Mouse (Mus musculus) hindbrain, embryonic 13.5 days (tissue): Measurements from ENCODE around the gene Efr3b. TPM values are rescaled to one million over a fixed set of nuclear protein-coding genes. Genes with fewer than 3 reads are reported as not detected.

Experiments
- ATAC-seq: fragments of 200-750 bp; cut with Nextera tagmentation; 2 replicates; pipeline ENCODE4 v1.8.0; 2017; ENCODE audit warnings: moderate TSS enrichment; ENCODE audit not compliant: low FRiP score
- H3K27ac ChIP-seq: fragments of 300-500 bp; sonication (generic); 2 replicates; pipeline ENCODE4 v1.5.1; 2015; ENCODE audit warnings: inconsistent platforms, mild to moderate bottlenecking, moderate library complexity
- H3K27me3 ChIP-seq: fragments of 300-500 bp; sonication (generic); 2 replicates; pipeline ENCODE4 v1.6.1; 2015; ENCODE audit warnings: mild to moderate bottlenecking, inconsistent platforms
- H3K36me3 ChIP-seq: fragments of 300-500 bp; sonication (generic); 2 replicates; pipeline ENCODE4 v1.6.1; 2015; ENCODE audit warnings: mild to moderate bottlenecking, inconsistent platforms
- H3K4me1 ChIP-seq: fragments of 300-500 bp; sonication (generic); replicated peaks from 2 replicates; pipeline ENCODE4 v1.6.1; 2015; ENCODE audit warnings: inconsistent platforms
- H3K4me2 ChIP-seq: fragments of 300-500 bp; sonication (generic); 2 replicates; pipeline ENCODE4 v1.6.1; 2015; ENCODE audit warnings: inconsistent platforms, mild to moderate bottlenecking, moderate library complexity
- H3K4me3 ChIP-seq: fragments of 300-500 bp; sonication (generic); 2 replicates; pipeline ENCODE4 v1.5.1; 2015; ENCODE audit warnings: mild to moderate bottlenecking, inconsistent platforms
- H3K9ac ChIP-seq: fragments of 300-500 bp; sonication (generic); 2 replicates; pipeline ENCODE4 v1.6.1; 2015; ENCODE audit warnings: mild to moderate bottlenecking, inconsistent platforms
- H3K9me3 ChIP-seq: fragments of 300-500 bp; sonication (generic); 2 replicates; pipeline ENCODE4 v1.6.1; 2016; ENCODE audit warnings: inconsistent platforms
- WGBS: fragments of 180-500 bp; shearing (Covaris S2); methylation state at CpG from one replicate; pipeline ENCODE4 v1.1.7; 2015; 5-methylcytosine and 5-hydroxymethylcytosine counted together
- polyA plus RNA-seq: library from polyadenylated mRNA; unstranded; fragments of >200 nt; fragmentation: Nextera tagmentation; extraction: Ambion mirVana; gene quantifications from 2 replicates; pipeline ENCODE4 v1.2.1, GENCODE M21; 2015

The Efr3b gene
- polyA plus RNA-seq, 1 experiment from 2014 or later: 36.2 TPM

GRCm38 (mm10) chr12:4028516-4028915 is 10.2 kb downstream of the Efr3b start:
- H3K27ac ChIP-seq: no peak overlapping the region
- no peak overlapping the region for H3K4me2 ChIP-seq
- H3K27me3 ChIP-seq: no peaks in the 10 kb centered on the region
- 90% methylated on average over 11 of the region's 11 CpGs for WGBS
- H3K4me3 ChIP-seq: no peak overlapping the region
- peaks cover 13% of the 10 kb centered on the region for H3K4me1 ChIP-seq
- no peaks in the 10 kb centered on the region for H3K36me3 ChIP-seq
- no peak overlapping the region for H3K9ac ChIP-seq
- no peak for ATAC-seq
- no peaks in the 10 kb centered on the region for H3K9me3 ChIP-seq

- 78% methylated on average over 5 of the region's 5 CpGs for WGBS
Measured at GRCm38 (mm10) chr12:4024356-4024755, 14.4 kb downstream of the Efr3b start.

DNA sequence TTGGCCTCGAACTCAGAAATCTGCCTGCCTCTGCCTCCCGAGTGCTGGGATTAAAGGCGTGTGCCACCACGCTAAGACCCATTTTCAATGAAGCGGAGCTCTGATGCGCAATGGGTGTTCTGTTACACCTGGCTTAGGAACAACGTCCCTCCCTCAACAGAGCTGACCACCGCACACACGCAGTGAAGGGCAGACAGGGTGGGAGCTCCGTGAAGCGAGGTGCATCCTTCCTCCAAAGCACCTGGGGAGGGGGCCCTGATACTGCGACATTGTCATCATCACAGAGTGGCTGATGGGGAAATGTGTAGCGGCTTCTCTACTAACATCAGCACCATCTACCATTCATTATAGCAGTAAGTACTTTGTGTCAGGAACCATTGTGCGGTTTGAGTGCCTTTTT is 15.2 kb downstream of the Efr3b start:
- H3K4me1 ChIP-seq: peaks cover 19% of the 10 kb centered on the region
- no peaks in the 10 kb centered on the region for H3K27me3 ChIP-seq
- no peak overlapping the region for H3K9ac ChIP-seq
- no peak; the same call in 1 of the 2 replicates for ATAC-seq
- 94% methylated on average over 14 of the region's 14 CpGs for WGBS
- H3K27ac ChIP-seq: no peak overlapping the region
- no peak overlapping the region for H3K4me3 ChIP-seq
- H3K36me3 ChIP-seq: no peaks in the 10 kb centered on the region
- no peaks in the 10 kb centered on the region for H3K9me3 ChIP-seq
- H3K4me2 ChIP-seq: no peak overlapping the region

More at GRCm38 (mm10) chr12:4024356-4024755, 14.4 kb downstream of the Efr3b start:
- no peak overlapping the region for H3K4me2 ChIP-seq
- no peaks in the 10 kb centered on the region for H3K36me3 ChIP-seq
- H3K4me1 ChIP-seq: peaks cover 19% of the 10 kb centered on the region
- no peak overlapping the region for H3K27ac ChIP-seq
- no peak overlapping the region for H3K9ac ChIP-seq
- H3K27me3 ChIP-seq: no peaks in the 10 kb centered on the region
- ATAC-seq: no peak
- H3K9me3 ChIP-seq: no peaks in the 10 kb centered on the region
- no peak overlapping the region for H3K4me3 ChIP-seq

DNA sequence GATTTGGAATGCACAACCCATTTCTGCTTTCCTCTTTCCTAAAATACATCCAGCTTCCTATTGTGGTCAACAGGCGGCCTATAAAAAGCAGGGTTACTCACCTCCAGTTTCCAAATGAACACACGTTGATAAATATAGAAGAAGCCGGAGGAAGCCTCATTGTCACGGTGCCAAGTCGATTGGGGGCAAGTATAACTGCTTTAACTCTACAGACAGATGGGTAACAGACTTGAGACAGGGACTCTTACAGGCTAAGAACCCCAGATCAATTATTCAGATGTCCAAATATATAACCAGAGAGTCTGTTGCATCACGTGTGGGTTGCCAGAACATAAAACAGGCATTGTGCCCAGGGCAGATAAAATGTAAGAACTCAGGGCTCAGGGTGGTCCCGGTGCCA is 15.9 kb downstream of the Efr3b start:
- WGBS: 85% methylated on average over 7 of the region's 7 CpGs
- Histone ChIP-seq H3K9me3 (no peaks in the 10 kb centered on the region), H3K9ac (no peak overlapping the region), H3K4me1 (peaks cover 19% of the 10 kb centered on the region), H3K36me3 (no peaks in the 10 kb centered on the region), H3K4me3 (no peak overlapping the region), H3K4me2 (no peak overlapping the region), H3K27me3 (no peaks in the 10 kb centered on the region), H3K27ac (no peak overlapping the region)
- no peak for ATAC-seq

DNA sequence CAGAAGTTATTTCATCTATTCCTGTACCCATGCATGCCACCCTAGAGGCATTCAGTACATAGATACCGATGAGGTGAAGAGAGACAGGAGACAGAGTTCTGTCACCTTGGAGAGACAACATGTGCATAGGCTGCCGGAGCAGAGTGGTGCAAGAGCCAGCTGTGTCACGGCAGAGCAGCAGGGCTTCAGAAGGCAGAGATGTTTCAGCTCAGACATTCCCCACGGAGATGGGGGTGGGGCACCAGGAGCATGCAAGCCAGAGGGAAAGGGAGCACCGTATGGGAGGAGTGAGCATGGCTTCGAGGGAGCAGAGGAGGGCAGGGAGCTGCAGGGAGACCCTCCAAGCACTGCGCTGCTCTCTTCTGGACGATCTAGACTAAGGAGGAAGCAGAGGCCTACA is 18.2 kb downstream of the Efr3b start:
- Histone ChIP-seq H3K4me2 (no peak overlapping the region), H3K9me3 (no peaks in the 10 kb centered on the region), H3K27ac (peak overlapping the region; percentile 36), H3K4me1 (peaks cover 27% of the 10 kb centered on the region), H3K36me3 (no peaks in the 10 kb centered on the region), H3K27me3 (no peaks in the 10 kb centered on the region), H3K4me3 (no peak overlapping the region), H3K9ac (no peak overlapping the region)
- 44% methylated on average over 8 of the region's 8 CpGs for WGBS
- ATAC-seq: 0 out of 2 replicates have a peak, but pooled peaks have one; percentile 33

- no peak overlapping the region for H3K4me3 ChIP-seq
- H3K9me3 ChIP-seq: no peaks in the 10 kb centered on the region
- H3K27me3 ChIP-seq: no peaks in the 10 kb centered on the region
- no peak for ATAC-seq
- H3K4me1 ChIP-seq: peaks cover 30% of the 10 kb centered on the region
- H3K36me3 ChIP-seq: peaks cover 4% of the 10 kb centered on the region; the same call in 1 of the 2 replicates
- peak overlapping the region; percentile 13 for H3K27ac ChIP-seq
- H3K4me2 ChIP-seq: no peak overlapping the region
- no peak overlapping the region for H3K9ac ChIP-seq
- WGBS: 46% methylated on average over 7 of the region's 7 CpGs
Measured at GRCm38 (mm10) chr12:4016321-4016720, 22.4 kb downstream of the Efr3b start.

DNA sequence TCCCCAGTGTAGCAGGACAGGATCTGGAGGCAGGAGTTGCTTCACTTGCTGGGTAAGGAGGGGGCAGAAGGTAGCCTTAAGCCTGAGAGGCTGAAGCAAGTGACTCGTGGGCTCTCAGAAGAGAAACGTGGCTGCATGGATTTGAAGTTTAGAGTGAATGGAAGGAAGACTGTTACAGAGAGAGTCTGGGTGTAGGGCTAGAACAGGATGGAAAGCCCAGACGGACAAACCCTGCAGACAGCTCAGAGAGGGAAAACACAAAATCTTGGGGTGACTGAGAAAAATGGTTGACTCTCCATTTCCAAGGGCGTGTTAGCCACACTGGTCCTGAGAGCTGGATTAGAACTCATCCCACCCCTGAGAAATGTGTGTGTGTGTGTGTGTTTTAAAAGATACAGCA is 23.0 kb downstream of the Efr3b start:
- Histone ChIP-seq H3K4me1 (peaks cover 29% of the 10 kb centered on the region), H3K9me3 (no peaks in the 10 kb centered on the region), H3K27ac (peak overlapping the region; percentile 13), H3K36me3 (peaks cover 4% of the 10 kb centered on the region; the same call in 1 of the 2 replicates), H3K9ac (no peak overlapping the region), H3K4me2 (no peak overlapping the region), H3K27me3 (no peaks in the 10 kb centered on the region), H3K4me3 (no peak overlapping the region)
- 82% methylated on average over 4 of the region's 4 CpGs for WGBS
- ATAC-seq: no peak

DNA sequence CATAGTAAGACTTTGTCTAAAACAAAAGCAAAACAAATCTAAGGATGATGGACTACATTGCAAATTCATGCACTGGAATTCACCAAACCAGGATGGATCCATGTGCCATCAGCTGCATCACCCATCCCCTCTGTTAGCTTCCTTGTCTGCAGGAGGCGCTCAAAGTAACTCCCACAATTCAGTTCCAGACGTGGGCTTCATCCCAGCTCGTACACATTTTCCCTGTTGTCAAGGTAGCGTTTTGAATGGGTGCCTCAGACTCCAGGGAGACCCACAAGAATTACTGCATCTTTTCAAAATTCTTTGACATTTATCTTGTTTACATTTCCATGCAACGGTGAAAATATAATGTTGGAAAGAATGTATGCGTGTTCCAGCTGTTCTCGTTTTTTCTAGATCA is 23.5 kb downstream of the Efr3b start:
- no peak overlapping the region for H3K9ac ChIP-seq
- ATAC-seq: no peak
- H3K9me3 ChIP-seq: no peaks in the 10 kb centered on the region
- H3K36me3 ChIP-seq: peaks cover 4% of the 10 kb centered on the region; the same call in 1 of the 2 replicates
- no peak overlapping the region for H3K4me2 ChIP-seq
- 69% methylated on average over 7 of the region's 7 CpGs for WGBS
- no peak overlapping the region for H3K27ac ChIP-seq
- H3K4me3 ChIP-seq: no peak overlapping the region
- no peaks in the 10 kb centered on the region for H3K27me3 ChIP-seq
- H3K4me1 ChIP-seq: peaks cover 28% of the 10 kb centered on the region

DNA sequence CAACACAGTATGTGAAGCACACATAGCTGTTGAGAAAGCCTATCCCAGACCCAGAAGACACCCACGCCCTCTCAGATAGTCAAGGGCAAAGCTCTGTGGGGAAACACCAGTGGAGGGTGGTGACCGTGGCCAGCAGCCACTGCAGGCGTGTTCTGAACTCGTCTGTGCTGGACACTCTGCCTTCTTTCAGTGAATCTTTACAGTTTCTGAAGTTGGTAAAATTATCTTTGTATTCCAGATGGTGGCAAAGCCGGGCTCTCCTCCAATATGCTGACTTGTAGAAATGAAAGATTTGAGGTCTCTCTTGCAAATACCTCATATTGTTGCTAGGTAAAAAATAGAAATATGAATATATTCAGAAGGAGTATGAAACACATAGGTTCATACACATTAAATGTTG is 27.0 kb downstream of the Efr3b start:
- Histone ChIP-seq H3K4me2 (no peak overlapping the region), H3K9me3 (no peaks in the 10 kb centered on the region), H3K27ac (no peak overlapping the region), H3K27me3 (no peaks in the 10 kb centered on the region), H3K9ac (no peak overlapping the region), H3K4me3 (no peak overlapping the region), H3K36me3 (peaks cover 4% of the 10 kb centered on the region; the same call in 1 of the 2 replicates), H3K4me1 (peaks cover 60% of the 10 kb centered on the region)
- no peak for ATAC-seq
- WGBS: 96% methylated on average over 5 of the region's 5 CpGs

- Histone ChIP-seq H3K4me2 (no peak overlapping the region), H3K4me1 (peaks cover 62% of the 10 kb centered on the region), H3K27me3 (no peaks in the 10 kb centered on the region), H3K36me3 (peaks cover 4% of the 10 kb centered on the region; the same call in 1 of the 2 replicates), H3K9me3 (no peaks in the 10 kb centered on the region), H3K9ac (no peak overlapping the region), H3K4me3 (no peak overlapping the region), H3K27ac (no peak overlapping the region)
- ATAC-seq: no peak
- WGBS: 95% methylated on average over 4 of the region's 4 CpGs
Measured at GRCm38 (mm10) chr12:4011301-4011700, 27.4 kb downstream of the Efr3b start.

- Histone ChIP-seq H3K9me3 (no peaks in the 10 kb centered on the region), H3K27me3 (no peaks in the 10 kb centered on the region), H3K4me1 (peaks cover 49% of the 10 kb centered on the region), H3K27ac (peak overlapping the region; percentile 67), H3K9ac (no peak overlapping the region), H3K36me3 (peaks cover 4% of the 10 kb centered on the region; the same call in 1 of the 2 replicates), H3K4me2 (0 out of 2 replicates have a peak overlapping the region, but pooled peaks have one; percentile 10), H3K4me3 (no peak overlapping the region)
- peak; percentile 33; the same call in 1 of the 2 replicates for ATAC-seq
- WGBS: 53% methylated on average over 12 of the region's 12 CpGs
Measured at GRCm38 (mm10) chr12:4008731-4009130, 30.0 kb downstream of the Efr3b start.

GRCm38 (mm10) chr12:4007766-4008165 is 30.9 kb downstream of the Efr3b start:
- Histone ChIP-seq H3K27me3 (no peaks in the 10 kb centered on the region), H3K9me3 (no peaks in the 10 kb centered on the region), H3K4me1 (peaks cover 49% of the 10 kb centered on the region), H3K9ac (0 out of 2 replicates have a peak overlapping the region, but pooled peaks have one; percentile 20), H3K4me3 (no peak overlapping the region), H3K36me3 (peaks cover 4% of the 10 kb centered on the region; the same call in 1 of the 2 replicates), H3K27ac (0 out of 2 replicates have a peak overlapping the region, but pooled peaks have one; percentile 36), H3K4me2 (no peak overlapping the region)
- ATAC-seq: no peak
- WGBS: 59% methylated on average over 4 of the region's 4 CpGs

- Histone ChIP-seq H3K4me1 (peaks cover 49% of the 10 kb centered on the region), H3K36me3 (peaks cover 4% of the 10 kb centered on the region; the same call in 1 of the 2 replicates), H3K9me3 (no peaks in the 10 kb centered on the region), H3K9ac (peak overlapping the region; percentile 21; the same call in 1 of the 2 replicates), H3K27me3 (no peaks in the 10 kb centered on the region), H3K27ac (peak overlapping the region; percentile 70), H3K4me3 (no peak overlapping the region), H3K4me2 (no peak overlapping the region)
- WGBS: 44% methylated on average over 4 of the region's 4 CpGs
- ATAC-seq: peak; percentile 27; the same call in 1 of the 2 replicates
Measured at GRCm38 (mm10) chr12:4007181-4007580, 31.5 kb downstream of the Efr3b start.
